Mouse (Mus musculus) heart, embryonic 15.5 days (tissue): Measurements from ENCODE around the gene Ppm1n. TPM values are rescaled to one million over a fixed set of nuclear protein-coding genes. Genes with fewer than 3 reads are reported as not detected.

Experiments
- ATAC-seq: fragments of 200-750 bp; cut with Nextera tagmentation; replicated peaks from 2 replicates; pipeline ENCODE4 v1.8.0; 2017; ENCODE audit warnings: low read depth, moderate TSS enrichment; ENCODE audit not compliant: insufficient number of reproducible peaks, insufficient read depth, low FRiP score
- H3K27ac ChIP-seq: fragments of 300-500 bp; sonication (generic); 2 replicates; pipeline ENCODE4 v1.5.1; 2015; ENCODE audit warnings: mild to moderate bottlenecking, inconsistent platforms
- H3K27me3 ChIP-seq: fragments of 300-500 bp; sonication (generic); 2 replicates; pipeline ENCODE4 v1.6.1; 2015; ENCODE audit warnings: inconsistent platforms
- H3K36me3 ChIP-seq: fragments of 300-500 bp; sonication (generic); 2 replicates; pipeline ENCODE4 v1.6.1; 2015; ENCODE audit warnings: mild to moderate bottlenecking, inconsistent platforms
- H3K4me1 ChIP-seq: fragments of 300-500 bp; sonication (generic); replicated peaks from 2 replicates; pipeline ENCODE4 v1.6.1; 2015; ENCODE audit warnings: inconsistent platforms
- H3K4me2 ChIP-seq: fragments of 300-500 bp; sonication (generic); 2 replicates; pipeline ENCODE4 v1.6.1; 2015; ENCODE audit warnings: inconsistent platforms, mild to moderate bottlenecking, moderate library complexity
- H3K4me3 ChIP-seq: fragments of 300-500 bp; sonication (generic); 2 replicates; pipeline ENCODE4 v1.5.1; 2015; ENCODE audit warnings: mild to moderate bottlenecking, inconsistent platforms
- H3K9ac ChIP-seq: fragments of 300-500 bp; sonication (generic); 2 replicates; pipeline ENCODE4 v1.6.1; 2015; ENCODE audit warnings: mild to moderate bottlenecking, inconsistent platforms
- H3K9me3 ChIP-seq: fragments of 300-500 bp; sonication (generic); replicated peaks from 2 replicates; pipeline ENCODE4 v1.6.1; 2016; ENCODE audit warnings: inconsistent platforms
- WGBS: fragments of 180-500 bp; shearing (Covaris S2); methylation state at CpG from one replicate; pipeline ENCODE4 v1.1.7; 2015; ENCODE audit warnings: mixed read lengths; 5-methylcytosine and 5-hydroxymethylcytosine counted together
- polyA plus RNA-seq: library from polyadenylated mRNA; unstranded; fragments of >200 nt; fragmentation: Nextera tagmentation; extraction: Ambion mirVana; gene quantifications from 2 replicates; pipeline ENCODE4 v1.2.1, GENCODE M21; 2015

Gene Ppm1n
- polyA plus RNA-seq, 1 experiment from 2014 or later = 0.16 TPM

DNA sequence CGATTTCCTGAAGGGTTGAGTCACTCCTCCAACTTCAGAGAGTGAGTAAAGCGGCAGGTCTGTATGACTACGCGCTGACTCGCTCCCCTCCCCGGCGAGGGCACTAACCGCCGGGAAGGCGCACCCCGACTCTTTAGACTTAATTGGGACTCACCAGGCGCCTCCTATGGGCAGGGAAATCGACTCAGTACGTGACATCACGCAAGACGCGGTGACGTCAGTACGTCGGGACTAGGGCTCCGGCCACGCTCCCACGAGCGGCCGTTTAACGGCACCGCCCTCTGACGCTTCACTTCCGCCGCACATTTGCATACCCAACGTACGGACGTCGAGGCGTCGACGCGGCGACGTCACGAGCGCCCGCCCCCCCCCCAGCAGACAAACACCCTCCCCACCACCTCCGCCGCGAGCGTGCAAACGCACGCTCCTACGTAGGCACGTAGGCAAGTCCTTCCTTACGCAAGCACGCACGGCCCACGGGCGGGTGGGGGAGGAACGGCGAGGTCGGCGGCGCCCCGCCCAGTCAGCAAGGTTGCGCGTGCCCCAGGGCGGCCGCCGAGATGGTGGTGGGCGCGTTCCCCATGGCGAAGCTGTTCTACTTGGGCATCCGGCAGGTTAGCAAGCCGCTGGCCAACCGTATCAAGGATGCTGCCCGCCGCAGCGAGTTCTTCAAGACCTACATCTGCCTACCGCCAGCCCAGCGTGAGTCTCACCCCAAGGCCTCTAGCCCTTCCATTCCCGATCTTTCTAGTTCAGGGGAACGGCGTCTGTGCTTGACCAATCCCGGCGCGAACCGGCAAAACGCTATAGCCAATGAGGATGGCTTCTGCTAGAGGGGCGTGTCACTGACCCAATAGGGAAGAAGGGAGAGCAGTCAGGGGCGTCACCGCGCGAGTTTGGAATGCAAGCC lies 51.7 kb downstream of the Ppm1n start, which contains the start of gene Opa3:
TSS of gene Opa3 (plus strand) at position 452 of the 910 bp plus-strand sequence.
- peak within 1 kb of the TSS; percentile 74 for H3K9ac ChIP-seq
- peaks cover 27% of the 10 kb centered on the region for H3K4me1 ChIP-seq
- peak within 1 kb of the TSS; percentile 99 for H3K27ac ChIP-seq
- peak within 1 kb of the TSS; percentile 78 for H3K4me2 ChIP-seq
- under 1% methylated on average over 89 of the region's 91 CpGs for WGBS
- ATAC-seq = peak; percentile 93
- peak within 1 kb of the TSS; percentile 64 for H3K4me3 ChIP-seq
- no peaks in the 10 kb centered on the region for H3K27me3 ChIP-seq
- peaks cover 10% of the 10 kb centered on the region; the same call in 1 of the 2 replicates for H3K36me3 ChIP-seq
- no peaks in the 10 kb centered on the region for H3K9me3 ChIP-seq

DNA sequence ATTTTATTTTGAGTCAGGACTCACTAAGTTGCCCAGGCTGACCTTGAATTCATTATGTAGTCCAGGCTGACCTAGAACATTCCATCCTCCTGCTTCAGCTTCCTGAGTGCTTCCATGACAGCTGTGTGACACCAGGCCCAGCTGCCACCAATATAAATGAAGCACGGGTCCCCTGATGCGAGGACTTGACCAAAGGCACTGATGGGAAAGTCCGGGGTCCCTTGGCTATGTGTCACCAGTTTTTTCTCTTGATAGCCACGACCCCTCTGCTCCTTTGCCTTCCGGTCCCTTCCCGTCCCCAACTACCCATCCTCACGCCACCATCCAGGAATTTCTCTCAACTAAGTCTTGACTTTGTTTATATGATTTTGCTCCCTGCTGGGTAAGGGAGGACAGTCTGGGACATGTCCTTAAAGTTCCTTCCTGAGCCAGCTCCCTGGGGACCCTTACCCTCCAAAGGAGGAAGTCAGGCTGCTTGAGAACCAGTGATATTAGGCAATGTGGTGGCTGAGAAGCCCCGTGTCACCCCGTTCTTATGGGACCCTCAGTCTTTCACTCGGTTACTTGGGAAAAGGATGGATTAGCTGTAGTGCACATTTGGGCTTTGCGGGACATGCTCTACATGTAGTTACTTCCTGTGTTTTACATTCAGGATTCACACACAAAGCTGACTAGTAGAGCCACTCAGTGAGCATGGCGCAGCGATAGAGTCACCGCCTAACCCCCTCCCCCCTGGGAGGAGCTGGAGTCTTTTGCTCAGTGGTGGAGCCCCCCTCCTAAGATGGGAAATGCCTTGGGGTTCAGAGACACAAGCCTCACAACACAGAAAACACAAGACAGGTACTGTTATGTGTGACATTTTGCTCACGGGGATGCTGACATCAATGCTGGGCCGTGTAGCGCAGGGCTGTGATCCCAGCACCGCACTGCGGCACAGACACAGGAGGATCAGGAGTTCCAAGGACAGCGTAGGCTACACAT lies 52.8 kb downstream of the Ppm1n start:
- Histone ChIP-seq H3K4me1 (peaks cover 22% of the 10 kb centered on the region), H3K9me3 (no peaks in the 10 kb centered on the region), H3K4me3 (peak overlapping the region; percentile 64), H3K4me2 (peak overlapping the region; percentile 78), H3K27me3 (no peaks in the 10 kb centered on the region), H3K27ac (peak overlapping the region; percentile 94), H3K9ac (peak overlapping the region; percentile 70), H3K36me3 (peaks cover 10% of the 10 kb centered on the region; the same call in 1 of the 2 replicates)
- WGBS = 13% methylated on average over 20 of the region's 20 CpGs
- ATAC-seq = peak; percentile 1; the same call in 1 of the 2 replicates

Other genes starting within 250 kb of the Ppm1n start
- not detected in 2 replicates for gene Rsph6a, start 225.4 kb downstream of the Ppm1n start, polyA plus RNA-seq
- gene Dmwd, start 203.8 kb downstream of the Ppm1n start, polyA plus RNA-seq = 14.2 and 20.0 TPM in 2 replicates
- 51.9 and 57.3 TPM in 2 replicates for gene Dmpk, start 196.2 kb downstream of the Ppm1n start, polyA plus RNA-seq
- gene Six5, start 185.5 kb downstream of the Ppm1n start, polyA plus RNA-seq = 4.9 and 6.7 TPM in 2 replicates
- 0.73 and 1.0 TPM in 2 replicates for gene Gm4969, start 161.7 kb downstream of the Ppm1n start, polyA plus RNA-seq
- gene Fbxo46, start 160.2 kb downstream of the Ppm1n start, polyA plus RNA-seq = 7.3 and 9.6 TPM in 2 replicates
- gene Qpctl, start 130.8 kb downstream of the Ppm1n start, polyA plus RNA-seq = 8.8 and 10.0 TPM in 2 replicates
- gene Snrpd2, start 130.3 kb downstream of the Ppm1n start, polyA plus RNA-seq = 93.2 and 96.6 TPM in 2 replicates
- gene Gipr, start 113.9 kb downstream of the Ppm1n start, polyA plus RNA-seq = 73.8 and 73.9 TPM in 2 replicates
- 18.9 and 21.0 TPM in 2 replicates for gene Eml2, start 103.6 kb downstream of the Ppm1n start, polyA plus RNA-seq
- 2.1 and 2.2 TPM in 2 replicates for gene Gpr4, start 67.5 kb downstream of the Ppm1n start, polyA plus RNA-seq
- 33.8 and 37.9 TPM in 2 replicates for gene Opa3, start 51.7 kb downstream of the Ppm1n start, polyA plus RNA-seq
- 81.2 and 81.6 TPM in 2 replicates for gene Vasp, start 8.2 kb downstream of the Ppm1n start, polyA plus RNA-seq
- gene Rtn2, start 2.6 kb upstream of the Ppm1n start, polyA plus RNA-seq = 27.2 TPM in 2 replicates
- 0.20 and 0.47 TPM in 2 replicates for gene Fosb, start 30.0 kb upstream of the Ppm1n start, polyA plus RNA-seq
- 59.8 and 60.3 TPM in 2 replicates for gene Ercc1, start 64.7 kb upstream of the Ppm1n start, polyA plus RNA-seq
- gene Cd3eap, start 79.4 kb upstream of the Ppm1n start, polyA plus RNA-seq = 13.6 and 15.5 TPM in 2 replicates
- gene Ppp1r13l, start 79.7 kb upstream of the Ppm1n start, polyA plus RNA-seq = 13.5 and 14.4 TPM in 2 replicates
- 8.9 and 11.3 TPM in 2 replicates for gene Ercc2, start 101.9 kb upstream of the Ppm1n start, polyA plus RNA-seq
- gene Klc3, start 124.0 kb upstream of the Ppm1n start, polyA plus RNA-seq = 3.0 and 4.3 TPM in 2 replicates
- gene Ckm, start 124.7 kb upstream of the Ppm1n start, polyA plus RNA-seq = 1,612 and 2,052 TPM in 2 replicates
- 7.6 and 8.5 TPM in 2 replicates for gene Mark4, start 178.8 kb upstream of the Ppm1n start, polyA plus RNA-seq
- 0.91 and 1.1 TPM in 2 replicates for gene Exoc3l2, start 183.3 kb upstream of the Ppm1n start, polyA plus RNA-seq
- 1.5 and 1.7 TPM in 2 replicates for gene Bloc1s3, start 228.3 kb upstream of the Ppm1n start, polyA plus RNA-seq
- 73.2 and 81.2 TPM in 2 replicates for gene Trappc6a, start 228.3 kb upstream of the Ppm1n start, polyA plus RNA-seq
- not detected in 2 replicates for gene Nkpd1, start 237.8 kb upstream of the Ppm1n start, polyA plus RNA-seq